Mouse (Mus musculus) limb, embryonic 13.5 days (tissue): ENCODE measurements around the gene Ruvbl2. TPM values are rescaled to one million over a fixed set of nuclear protein-coding genes. Genes with fewer than 3 reads are reported as not detected.

Source experiments
- ATAC-seq: fragments of 200-750 bp; cut with Nextera tagmentation; 2 replicates; pipeline ENCODE4 v1.8.0; 2017; ENCODE audit warnings: low read depth, moderate number of reproducible peaks, moderate TSS enrichment; ENCODE audit not compliant: low FRiP score
- H3K27ac ChIP-seq: fragments of 300-500 bp; sonication (generic); 2 replicates; pipeline ENCODE4 v1.5.1; 2015; ENCODE audit warnings: inconsistent platforms, mild to moderate bottlenecking, moderate library complexity
- H3K27me3 ChIP-seq: fragments of 300-500 bp; sonication (generic); 2 replicates; pipeline ENCODE4 v1.6.1; 2015; ENCODE audit warnings: mild to moderate bottlenecking, inconsistent platforms
- H3K36me3 ChIP-seq: fragments of 300-500 bp; sonication (generic); 2 replicates; pipeline ENCODE4 v1.6.1; 2015; ENCODE audit warnings: inconsistent platforms, mild to moderate bottlenecking, moderate library complexity
- H3K4me1 ChIP-seq: fragments of 300-500 bp; sonication (generic); 2 replicates; pipeline ENCODE4 v1.6.1; 2015; ENCODE audit warnings: inconsistent platforms
- H3K4me2 ChIP-seq: fragments of 300-500 bp; sonication (generic); replicated peaks from 2 replicates; pipeline ENCODE4 v1.6.1; 2015; ENCODE audit warnings: inconsistent platforms, mild to moderate bottlenecking, moderate library complexity
- H3K4me3 ChIP-seq: fragments of 300-500 bp; sonication (generic); 2 replicates; pipeline ENCODE4 v1.5.1; 2015; ENCODE audit warnings: moderate library complexity, mild to moderate bottlenecking, inconsistent platforms
- H3K9ac ChIP-seq: fragments of 300-500 bp; sonication (generic); 2 replicates; pipeline ENCODE4 v1.6.1; 2015; ENCODE audit warnings: mild to moderate bottlenecking, inconsistent platforms
- H3K9me3 ChIP-seq: fragments of 300-500 bp; sonication (generic); 2 replicates; pipeline ENCODE4 v1.6.1; 2016; ENCODE audit warnings: inconsistent platforms
- WGBS: fragments of 180-500 bp; shearing (Covaris S2); methylation state at CpG from one replicate; pipeline ENCODE4 v1.1.7; 2015; 5-methylcytosine and 5-hydroxymethylcytosine counted together
- polyA plus RNA-seq: library from polyadenylated mRNA; unstranded; fragments of >200 nt; fragmentation: Nextera tagmentation; extraction: Ambion mirVana; gene quantifications from 2 replicates; pipeline ENCODE4 v1.2.1, GENCODE M21; 2015

Ruvbl2 gene
- polyA plus RNA-seq, 1 experiment from 2014 or later: 142 TPM

DNA sequence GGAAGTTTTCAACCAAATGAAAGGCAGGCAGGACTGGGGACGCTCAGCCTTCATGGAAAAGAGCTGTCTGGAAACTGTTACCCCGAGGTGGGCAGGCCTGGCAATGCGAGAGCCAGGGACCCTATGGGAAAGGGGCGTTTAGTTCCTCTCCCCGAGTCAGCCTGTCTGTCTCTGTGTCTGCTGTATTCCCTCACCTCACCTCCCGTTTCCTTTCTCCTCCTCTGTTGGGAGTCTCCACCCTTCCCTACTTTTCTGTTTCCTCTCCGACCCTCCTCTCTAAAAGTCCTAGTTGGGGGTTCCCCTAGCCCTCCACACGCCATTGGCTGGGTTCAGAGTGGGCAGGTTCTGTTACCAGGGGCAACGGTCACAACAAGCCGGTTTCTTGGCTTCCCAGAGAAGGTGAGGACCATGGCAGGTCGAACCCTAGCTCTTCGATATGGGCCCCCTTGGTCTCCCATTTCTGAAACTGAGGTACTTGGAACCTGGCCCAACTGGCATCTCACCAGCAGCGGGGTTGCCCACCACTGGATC lies 19.9 kb downstream of the Ruvbl2 start:
- ATAC-seq: no peak
- peak overlapping the region; percentile 44 for H3K4me2 ChIP-seq
- 0 out of 2 replicates have a peak overlapping the region, but pooled peaks have one; percentile 25 for H3K9ac ChIP-seq
- H3K4me1 ChIP-seq: peaks cover 48% of the 10 kb centered on the region
- peaks cover 26% of the 10 kb centered on the region for H3K36me3 ChIP-seq
- H3K27ac ChIP-seq: no peak overlapping the region
- 7% methylated on average over 13 of the region's 13 CpGs for WGBS
- peaks cover 86% of the 10 kb centered on the region for H3K27me3 ChIP-seq
- no peak overlapping the region for H3K4me3 ChIP-seq
- no peaks in the 10 kb centered on the region for H3K9me3 ChIP-seq

DNA sequence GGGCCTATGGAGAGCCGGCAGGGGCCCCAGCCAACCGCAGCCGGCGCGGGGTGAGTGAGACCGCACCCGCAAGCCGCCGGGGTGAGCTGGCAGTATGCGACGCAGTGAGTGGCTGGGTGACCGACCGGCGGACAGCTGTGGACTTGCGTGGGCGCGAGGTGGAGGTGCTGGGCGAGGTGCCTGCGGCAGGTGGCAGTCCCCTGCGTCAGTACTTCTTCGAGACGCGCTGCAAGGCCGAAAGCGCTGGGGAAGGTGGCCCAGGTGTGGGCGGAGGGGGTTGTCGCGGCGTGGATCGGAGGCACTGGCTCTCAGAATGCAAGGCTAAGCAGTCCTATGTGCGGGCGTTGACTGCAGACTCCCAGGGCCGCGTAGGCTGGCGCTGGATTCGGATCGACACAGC lies 22.3 kb downstream of the Ruvbl2 start:
- H3K4me3 ChIP-seq: peak overlapping the region; percentile 19
- H3K9ac ChIP-seq: peak overlapping the region; percentile 39; the same call in 1 of the 2 replicates
- no peak overlapping the region for H3K27ac ChIP-seq
- H3K4me1 ChIP-seq: peaks cover 47% of the 10 kb centered on the region
- no peaks in the 10 kb centered on the region for H3K9me3 ChIP-seq
- 12% methylated on average over 37 of the region's 37 CpGs for WGBS
- H3K36me3 ChIP-seq: peaks cover 2% of the 10 kb centered on the region; the same call in 1 of the 2 replicates
- no peak for ATAC-seq
- peak overlapping the region; percentile 43 for H3K4me2 ChIP-seq
- H3K27me3 ChIP-seq: peaks cover 99% of the 10 kb centered on the region

DNA sequence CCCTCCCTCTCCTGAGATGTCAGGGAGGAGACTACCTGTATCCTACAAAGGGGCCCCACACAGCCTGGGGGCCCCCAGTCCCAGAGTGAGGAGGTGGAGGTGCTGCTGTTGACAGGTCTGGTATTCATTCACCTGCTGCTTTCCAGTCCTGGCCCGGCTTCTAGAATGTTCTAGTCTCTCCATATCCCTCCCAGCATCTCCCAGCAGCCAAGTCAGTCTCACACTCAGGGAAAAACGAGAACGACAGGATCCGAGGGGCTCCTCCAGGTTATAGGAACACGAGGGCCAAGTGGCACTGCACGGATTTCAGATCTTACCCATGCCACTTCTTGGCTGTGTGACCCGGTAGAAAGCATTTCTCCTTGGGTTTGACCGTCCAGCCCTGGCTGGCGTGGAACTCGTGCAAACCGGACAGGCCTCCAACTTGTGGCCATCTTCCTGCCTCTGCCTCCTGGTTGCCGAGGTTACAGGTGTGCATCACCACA lies 23.1 kb downstream of the Ruvbl2 start:
- no peak overlapping the region for H3K27ac ChIP-seq
- peaks cover 38% of the 10 kb centered on the region for H3K4me1 ChIP-seq
- H3K9me3 ChIP-seq: no peaks in the 10 kb centered on the region
- peak overlapping the region; percentile 82 for H3K4me2 ChIP-seq
- H3K4me3 ChIP-seq: peak overlapping the region; percentile 58; the same call in 1 of the 2 replicates
- ATAC-seq: no peak
- peaks cover 99% of the 10 kb centered on the region for H3K27me3 ChIP-seq
- WGBS: 41% methylated on average over 12 of the region's 12 CpGs
- no peak overlapping the region for H3K9ac ChIP-seq
- no peaks in the 10 kb centered on the region for H3K36me3 ChIP-seq

DNA sequence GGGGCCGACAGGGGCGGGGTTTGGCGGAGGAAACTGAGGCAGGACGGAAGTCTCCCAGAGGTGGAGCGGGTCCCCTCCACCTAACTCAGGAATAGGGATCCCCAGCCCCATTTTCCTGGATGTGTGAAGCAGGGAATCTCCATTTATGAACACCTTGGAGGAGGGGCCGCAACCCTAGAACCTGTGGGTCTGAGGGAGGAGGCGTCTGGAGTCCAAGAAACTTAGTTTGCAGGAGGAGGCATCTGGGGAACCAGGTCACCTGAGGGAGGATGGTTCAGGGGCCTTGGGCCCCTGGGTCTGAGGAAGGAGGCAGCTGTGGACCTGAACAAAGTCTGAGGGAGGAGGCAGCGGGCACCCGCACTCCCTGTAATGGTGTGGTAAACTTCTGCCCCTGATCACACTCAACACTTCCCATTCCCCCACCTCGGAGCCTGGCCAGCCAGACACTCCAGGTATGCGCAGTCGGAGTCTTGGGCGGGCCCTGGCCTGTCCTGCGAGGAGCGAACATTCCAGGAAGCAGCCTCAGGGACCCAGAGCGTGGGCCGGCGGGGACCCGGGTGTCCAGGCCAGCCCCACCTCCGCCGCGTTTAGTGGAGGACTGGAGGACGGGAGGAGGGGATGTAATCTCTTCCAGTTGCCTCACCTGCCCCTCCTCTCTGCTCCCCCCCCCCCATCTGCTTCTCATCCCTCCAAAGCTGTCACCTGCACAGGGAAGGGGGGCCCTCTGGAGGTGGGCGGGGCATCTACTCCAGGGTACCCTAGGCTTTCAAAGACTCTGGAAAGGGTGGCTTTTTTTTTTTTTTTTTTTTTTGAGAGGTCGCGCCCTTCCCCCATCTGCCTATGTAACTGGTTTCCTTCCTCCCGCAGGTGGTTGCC lies 23.8 kb downstream of the Ruvbl2 start:
- Histone ChIP-seq H3K27me3 (peaks cover 99% of the 10 kb centered on the region), H3K4me2 (peak overlapping the region; percentile 82), H3K36me3 (no peaks in the 10 kb centered on the region), H3K4me1 (peaks cover 36% of the 10 kb centered on the region), H3K27ac (peak overlapping the region; percentile 45; the same call in 1 of the 2 replicates), H3K9ac (peak overlapping the region; percentile 68), H3K9me3 (no peaks in the 10 kb centered on the region), H3K4me3 (peak overlapping the region; percentile 58)
- ATAC-seq: peak; percentile 36; the same call in 1 of the 2 replicates
- WGBS: 1% methylated on average over 27 of the region's 27 CpGs

DNA sequence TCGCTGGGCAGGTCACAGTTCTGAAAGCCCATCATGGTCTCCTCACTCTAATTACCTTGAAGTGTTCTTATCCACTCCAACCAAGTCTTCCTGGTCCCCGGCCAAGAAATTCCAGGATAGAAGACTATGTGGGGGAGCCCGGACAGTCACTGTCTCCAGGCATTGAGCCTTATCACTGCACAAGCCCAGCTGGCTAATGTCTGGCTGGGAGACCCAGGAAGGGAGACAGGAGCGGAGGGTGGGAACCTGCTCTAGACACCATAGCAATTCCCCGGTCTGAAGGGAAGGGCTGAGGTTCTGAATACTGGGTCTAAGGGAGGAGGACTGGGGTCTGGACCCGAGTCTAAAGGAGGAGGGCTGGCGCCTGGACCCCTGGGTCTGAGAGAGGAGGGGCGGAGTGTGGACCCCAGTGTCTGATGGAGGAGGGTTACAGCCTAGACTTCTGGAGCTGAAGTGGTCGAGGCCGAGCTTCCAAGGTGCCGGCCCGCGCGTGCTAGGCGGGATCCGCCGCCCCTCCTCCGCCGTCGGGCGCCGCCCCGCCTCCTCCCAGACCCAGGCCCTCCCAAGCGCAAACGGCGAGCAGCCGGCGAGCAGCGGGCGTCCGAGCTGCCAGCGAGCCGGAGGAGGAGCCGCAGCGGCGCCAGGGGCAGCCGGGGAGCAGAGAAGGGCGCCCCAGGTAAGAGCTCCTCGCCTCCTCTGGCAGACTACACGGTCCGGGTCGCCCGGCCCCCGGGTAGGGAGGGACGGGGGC lies 24.6 kb downstream of the Ruvbl2 start, which contains the start of gene Ntf5:
TSS of gene Ntf5 (plus strand) at position 583 of the 751 bp plus-strand sequence.
- Histone ChIP-seq H3K27me3 (peaks cover 99% of the 10 kb centered on the region), H3K36me3 (no peaks in the 10 kb centered on the region), H3K27ac (peak within 1 kb of the TSS; percentile 45; the same call in 1 of the 2 replicates), H3K4me1 (peaks cover 33% of the 10 kb centered on the region), H3K4me3 (peak within 1 kb of the TSS; percentile 58), H3K9me3 (no peaks in the 10 kb centered on the region), H3K9ac (peak within 1 kb of the TSS; percentile 68), H3K4me2 (peak within 1 kb of the TSS; percentile 82)
- 2% methylated on average over 41 of the region's 45 CpGs for WGBS
- ATAC-seq: peak; percentile 66

DNA sequence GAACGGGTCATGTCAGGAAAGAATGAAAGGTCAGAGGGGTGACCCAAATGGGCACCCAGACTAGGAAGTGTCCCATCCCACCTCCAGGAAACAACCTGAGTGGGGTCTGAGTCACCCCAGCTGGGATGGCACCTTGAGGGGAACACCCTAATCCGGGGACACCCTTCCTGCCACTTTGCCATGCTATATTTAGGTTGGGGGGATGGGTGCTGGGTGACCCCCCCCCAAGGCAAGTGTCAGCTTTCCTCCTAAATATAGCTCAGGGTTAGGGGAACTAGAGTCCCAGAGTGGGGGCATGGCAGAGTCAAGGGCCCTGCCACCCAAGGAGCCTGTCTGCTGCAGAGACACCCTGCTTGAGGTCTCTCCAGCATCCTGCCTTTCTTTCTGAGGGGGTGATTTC lies 25.5 kb downstream of the Ruvbl2 start:
- no peaks in the 10 kb centered on the region for H3K9me3 ChIP-seq
- 83% methylated on average over 2 of the region's 2 CpGs for WGBS
- no peak overlapping the region for H3K9ac ChIP-seq
- H3K4me3 ChIP-seq: no peak overlapping the region
- no peak overlapping the region for H3K27ac ChIP-seq
- ATAC-seq: no peak
- H3K4me1 ChIP-seq: peaks cover 25% of the 10 kb centered on the region
- H3K27me3 ChIP-seq: peaks cover 99% of the 10 kb centered on the region
- H3K36me3 ChIP-seq: no peaks in the 10 kb centered on the region
- no peak overlapping the region for H3K4me2 ChIP-seq

DNA sequence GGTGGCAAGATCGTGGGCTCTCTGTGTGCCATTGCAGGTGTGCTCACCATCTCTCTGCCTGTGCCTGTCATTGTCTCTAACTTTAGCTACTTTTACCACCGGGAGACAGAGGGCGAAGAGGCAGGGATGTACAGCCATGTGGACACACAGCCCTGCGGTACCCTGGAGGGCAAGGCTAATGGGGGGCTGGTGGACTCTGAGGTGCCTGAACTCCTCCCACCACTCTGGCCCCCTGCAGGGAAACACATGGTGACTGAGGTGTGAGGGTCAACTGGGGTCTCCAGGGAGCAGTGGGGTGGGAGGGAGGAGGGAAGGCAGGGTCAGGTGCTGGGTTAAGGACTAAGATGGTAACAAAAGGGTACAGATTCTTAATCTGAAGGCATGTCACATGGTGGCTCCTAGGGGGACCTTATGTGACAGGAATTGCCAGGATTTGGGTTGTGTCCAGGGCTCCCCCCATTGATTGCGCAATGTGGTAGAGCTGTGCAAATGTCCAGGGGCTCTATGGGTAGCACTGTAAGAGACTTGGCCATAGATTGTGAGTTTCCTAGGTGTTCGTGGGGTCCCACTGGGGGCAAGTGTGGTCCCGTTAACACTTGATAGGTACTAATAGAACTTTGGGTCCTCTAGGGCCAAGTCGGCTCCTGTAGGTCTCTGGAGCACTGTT lies 28.3 kb downstream of the Ruvbl2 start:
- Histone ChIP-seq H3K36me3 (no peaks in the 10 kb centered on the region), H3K4me1 (peaks cover 32% of the 10 kb centered on the region), H3K4me2 (no peak overlapping the region), H3K27me3 (peaks cover 99% of the 10 kb centered on the region), H3K27ac (no peak overlapping the region), H3K9me3 (no peaks in the 10 kb centered on the region), H3K4me3 (no peak overlapping the region), H3K9ac (no peak overlapping the region)
- 88% methylated on average over 8 of the region's 8 CpGs for WGBS
- ATAC-seq: no peak

DNA sequence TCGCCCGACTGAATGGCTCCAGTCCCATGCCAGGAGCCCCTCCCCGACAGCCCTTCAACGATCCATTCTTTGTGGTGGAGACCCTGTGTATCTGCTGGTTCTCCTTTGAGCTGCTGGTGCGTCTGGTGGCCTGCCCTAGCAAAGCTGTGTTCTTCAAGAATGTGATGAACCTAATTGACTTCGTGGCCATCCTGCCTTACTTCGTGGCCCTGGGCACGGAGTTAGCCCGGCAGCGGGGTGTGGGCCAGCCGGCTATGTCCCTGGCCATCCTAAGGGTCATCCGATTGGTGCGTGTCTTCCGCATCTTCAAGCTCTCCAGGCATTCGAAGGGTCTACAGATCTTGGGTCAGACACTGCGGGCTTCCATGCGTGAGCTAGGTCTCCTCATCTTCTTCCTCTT lies 28.9 kb downstream of the Ruvbl2 start:
- peaks cover 92% of the 10 kb centered on the region for H3K27me3 ChIP-seq
- no peak overlapping the region for H3K4me3 ChIP-seq
- no peak overlapping the region for H3K4me2 ChIP-seq
- peaks cover 27% of the 10 kb centered on the region for H3K4me1 ChIP-seq
- WGBS: 90% methylated on average over 17 of the region's 17 CpGs
- no peak for ATAC-seq
- no peak overlapping the region for H3K9ac ChIP-seq
- no peaks in the 10 kb centered on the region for H3K9me3 ChIP-seq
- H3K27ac ChIP-seq: no peak overlapping the region
- H3K36me3 ChIP-seq: no peaks in the 10 kb centered on the region

DNA sequence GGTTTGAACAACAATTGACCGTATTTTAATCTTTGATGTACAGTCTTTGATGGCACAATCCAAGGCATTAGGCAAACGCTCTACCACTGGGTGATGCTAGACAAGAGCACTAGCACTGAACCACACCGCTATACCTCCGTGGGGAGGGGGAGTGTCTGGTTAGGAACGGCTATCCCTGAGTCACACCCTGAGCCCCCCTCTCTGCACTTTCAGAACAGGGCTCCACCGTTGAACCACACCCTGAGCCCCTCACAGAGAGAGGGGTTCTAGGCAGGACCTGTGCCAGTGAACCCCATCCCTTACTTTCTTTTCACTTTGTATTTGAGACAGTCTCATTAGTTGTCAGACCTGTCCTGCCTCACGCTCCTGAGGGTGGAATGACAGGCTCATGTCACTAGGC lies 29.5 kb downstream of the Ruvbl2 start:
- H3K36me3 ChIP-seq: no peaks in the 10 kb centered on the region
- no peak for ATAC-seq
- 64% methylated on average over 7 of the region's 7 CpGs for WGBS
- H3K4me1 ChIP-seq: peaks cover 21% of the 10 kb centered on the region
- no peaks in the 10 kb centered on the region for H3K9me3 ChIP-seq
- H3K27me3 ChIP-seq: peaks cover 86% of the 10 kb centered on the region
- no peak overlapping the region for H3K9ac ChIP-seq
- no peak overlapping the region for H3K4me2 ChIP-seq
- H3K4me3 ChIP-seq: no peak overlapping the region
- no peak overlapping the region for H3K27ac ChIP-seq

DNA sequence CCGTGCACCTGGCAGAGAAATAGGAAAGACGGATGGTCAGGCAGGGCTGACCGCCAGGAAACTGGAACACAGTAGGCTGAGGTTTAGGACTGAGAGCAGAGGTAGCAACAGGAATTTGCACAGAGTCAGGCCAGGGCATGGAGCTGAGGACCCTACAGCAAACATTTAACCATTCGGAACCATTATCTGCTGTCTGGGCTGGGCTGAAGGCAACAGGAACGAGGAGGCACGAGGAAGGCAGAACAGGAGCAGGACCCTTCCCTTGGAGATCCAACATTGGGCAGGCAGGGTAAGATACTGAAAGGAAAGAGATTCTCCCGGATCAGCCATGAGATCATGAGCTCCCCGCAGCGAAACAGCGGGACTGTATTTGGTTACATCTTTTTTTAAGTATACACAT lies 30.1 kb downstream of the Ruvbl2 start:
- no peak overlapping the region for H3K27ac ChIP-seq
- 83% methylated on average over 10 of the region's 10 CpGs for WGBS
- H3K4me3 ChIP-seq: no peak overlapping the region
- H3K9me3 ChIP-seq: no peaks in the 10 kb centered on the region
- H3K9ac ChIP-seq: no peak overlapping the region
- no peaks in the 10 kb centered on the region for H3K36me3 ChIP-seq
- peaks cover 17% of the 10 kb centered on the region for H3K4me1 ChIP-seq
- no peak for ATAC-seq
- H3K4me2 ChIP-seq: no peak overlapping the region
- H3K27me3 ChIP-seq: peaks cover 81% of the 10 kb centered on the region
